Mouse (Mus musculus) hematopoietic multipotent progenitor cell, adult 10-12 weeks (in vitro differentiated cells): Measurements from ENCODE around the gene Wasf3. TPM values are rescaled to one million over a fixed set of nuclear protein-coding genes. Genes with fewer than 3 reads are reported as not detected.

ENCODE experiments used
- polyA plus RNA-seq: library from polyadenylated mRNA; stranded (reverse); fragments of >175 nt; gene quantifications from 2 replicates; pipeline ENCODE4 v1.2.3, GENCODE M21; 2012; ENCODE audit warnings: low replicate concordance

The Wasf3 gene
- polyA plus RNA-seq: not detected in 2 replicates

GRCm38 (mm10) chr5:146384935-146385591 lies at the start of gene Wasf3:
Gene Wasf3, plus strand, starts transcription at chr5:146384985.

GRCm38 (mm10) chr5:146481665-146482064 lies 96.9 kb downstream of the Wasf3 start, which contains the start of gene Gm6408:
Gene Gm6408, plus strand, starts transcription at chr5:146481965.

GRCm38 (mm10) chr5:146491063-146491462 lies 106.3 kb downstream of the Wasf3 start, which contains the start of gene Gm6370:
Gene Gm6370, plus strand, starts transcription at chr5:146491363.

DNA sequence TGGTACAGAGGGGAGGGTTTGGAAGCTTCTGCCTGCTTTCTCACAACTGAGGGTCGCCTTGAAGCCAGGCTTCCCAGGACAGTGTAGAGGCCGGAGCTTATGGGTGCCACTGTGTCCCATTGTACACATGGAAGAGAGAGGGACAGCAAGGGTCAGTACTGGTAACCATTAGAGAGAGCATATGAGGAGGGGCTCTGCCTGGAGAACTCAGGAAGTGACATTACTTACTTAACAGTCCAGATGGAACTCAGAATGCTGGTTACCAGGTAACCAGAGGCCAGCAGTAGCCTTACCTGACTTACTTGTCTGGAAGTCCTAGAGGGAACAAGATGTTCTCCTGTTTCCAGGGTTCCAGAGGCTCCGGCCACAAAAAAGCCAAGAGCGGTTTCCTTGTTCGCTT lies 117.3 kb downstream of the Wasf3 start, which contains the start of gene 4930449I24Rik:
4930449I24Rik (plus strand) TSS at position 301 of the 400 bp plus-strand sequence.

DNA sequence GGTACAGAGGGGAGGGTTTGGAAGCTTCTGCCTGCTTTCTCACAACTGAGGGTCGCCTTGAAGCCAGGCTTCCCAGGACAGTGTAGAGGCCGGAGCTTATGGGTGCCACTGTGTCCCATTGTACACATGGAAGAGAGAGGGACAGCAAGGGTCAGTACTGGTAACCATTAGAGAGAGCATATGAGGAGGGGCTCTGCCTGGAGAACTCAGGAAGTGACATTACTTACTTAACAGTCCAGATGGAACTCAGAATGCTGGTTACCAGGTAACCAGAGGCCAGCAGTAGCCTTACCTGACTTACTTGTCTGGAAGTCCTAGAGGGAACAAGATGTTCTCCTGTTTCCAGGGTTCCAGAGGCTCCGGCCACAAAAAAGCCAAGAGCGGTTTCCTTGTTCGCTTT lies 129.0 kb downstream of the Wasf3 start, which contains the start of gene Gm3402:
Gm3402 (plus strand) TSS at position 301 of the 400 bp plus-strand sequence.

Other genes starting within 250 kb of the Wasf3 start
- gene Gm5565, start 224.4 kb upstream of the Wasf3 start, polyA plus RNA-seq: not detected in 2 replicates
- gene Gm6309, start 214.3 kb upstream of the Wasf3 start, polyA plus RNA-seq: not detected in 2 replicates
- gene 1700001J03Rik, start 199.7 kb upstream of the Wasf3 start, polyA plus RNA-seq: not detected in 2 replicates
- 9.5 and 26.0 TPM in 2 replicates for gene Rnf6, start 163.4 kb upstream of the Wasf3 start, polyA plus RNA-seq
- 13.0 and 15.9 TPM in 2 replicates for gene Cdk8, start 153.8 kb upstream of the Wasf3 start, polyA plus RNA-seq
- not detected in 2 replicates for gene Gm6408, start 97.0 kb downstream of the Wasf3 start, polyA plus RNA-seq
- gene Gm6370, start 106.4 kb downstream of the Wasf3 start, polyA plus RNA-seq: not detected in 2 replicates
- not detected in 2 replicates for gene 4930449I24Rik, start 117.4 kb downstream of the Wasf3 start, polyA plus RNA-seq
- gene Gm3402, start 129.1 kb downstream of the Wasf3 start, polyA plus RNA-seq: not detected in 2 replicates
- gene Gm3404, start 140.8 kb downstream of the Wasf3 start, polyA plus RNA-seq: not detected in 2 replicates
- gene Gm3409, start 152.7 kb downstream of the Wasf3 start, polyA plus RNA-seq: not detected in 2 replicates
- not detected in 2 replicates for gene Gm3415, start 171.2 kb downstream of the Wasf3 start, polyA plus RNA-seq
- not detected in 2 replicates for gene Gpr12, start 200.3 kb downstream of the Wasf3 start, polyA plus RNA-seq